Mouse (Mus musculus): ENCODE results near the gene Ifi27l2a. TPM values are rescaled to one million over a fixed set of nuclear protein-coding genes. Genes with fewer than 3 reads are reported as not detected.

Gene Ifi27l2a
- 204 TPM for polyA plus RNA-seq (2015; fragmentation: Illumina TruSeq; extraction: RNeasy Lipid Tissue Mini Kit (QIAGEN cat#74804); ENCODE audit: insufficient read depth, low replicate concordance)

GRCm38 (mm10) chr12:103443524-103443923, at the start of gene Ifi27l2a:
Ifi27l2a (minus strand) TSS chr12:103443680.

GRCm38 (mm10) chr12:103457140-103457539, 13.7 kb upstream of the Ifi27l2a start, which contains the start of gene Ifi27l2b:
Ifi27l2b (minus strand) TSS chr12:103457223.

GRCm38 (mm10) chr12:103433986-103434731, 9.3 kb downstream of the Ifi27l2a start, which contains the start of gene Ifi27:
Ifi27 (plus strand) TSS chr12:103434211.

GRCm38 (mm10) chr12:103425729-103426470, 17.6 kb downstream of the Ifi27l2a start, which contains the start of gene Ddx24:
Ddx24 (minus strand) TSS chr12:103425830.

GRCm38 (mm10) chr12:103407720-103408119, 35.8 kb downstream of the Ifi27l2a start, which contains the start of gene 9330161L09Rik:
9330161L09Rik (minus strand) TSS chr12:103407820.

Other genes starting within 250 kb of the Ifi27l2a start
- gene Prima1, start 201.5 kb downstream of the Ifi27l2a start, polyA plus RNA-seq (2015; fragmentation: Illumina TruSeq; extraction: RNeasy Lipid Tissue Mini Kit (QIAGEN cat#74804); ENCODE audit: insufficient read depth, low replicate concordance) = not detected
- gene Fam181a, start 132.7 kb downstream of the Ifi27l2a start, polyA plus RNA-seq (2015; fragmentation: Illumina TruSeq; extraction: RNeasy Lipid Tissue Mini Kit (QIAGEN cat#74804); ENCODE audit: insufficient read depth, low replicate concordance) = not detected
- gene Asb2, start 87.7 kb downstream of the Ifi27l2a start, polyA plus RNA-seq (2015; fragmentation: Illumina TruSeq; extraction: RNeasy Lipid Tissue Mini Kit (QIAGEN cat#74804); ENCODE audit: insufficient read depth, low replicate concordance) = 18.4 TPM
- 7.5 TPM for gene Otub2, start 55.0 kb downstream of the Ifi27l2a start, polyA plus RNA-seq (2015; fragmentation: Illumina TruSeq; extraction: RNeasy Lipid Tissue Mini Kit (QIAGEN cat#74804); ENCODE audit: insufficient read depth, low replicate concordance)
- gene 9330161L09Rik, start 35.9 kb downstream of the Ifi27l2a start, polyA plus RNA-seq (2015; fragmentation: Illumina TruSeq; extraction: RNeasy Lipid Tissue Mini Kit (QIAGEN cat#74804); ENCODE audit: insufficient read depth, low replicate concordance) = 0.41 TPM
- gene Ddx24, start 17.9 kb downstream of the Ifi27l2a start, polyA plus RNA-seq (2015; fragmentation: Illumina TruSeq; extraction: RNeasy Lipid Tissue Mini Kit (QIAGEN cat#74804); ENCODE audit: insufficient read depth, low replicate concordance) = 73.9 TPM
- gene Ifi27, start 9.5 kb downstream of the Ifi27l2a start, polyA plus RNA-seq (2015; fragmentation: Illumina TruSeq; extraction: RNeasy Lipid Tissue Mini Kit (QIAGEN cat#74804); ENCODE audit: insufficient read depth, low replicate concordance) = 191 TPM
- gene Ifi27l2b, start 13.5 kb upstream of the Ifi27l2a start, polyA plus RNA-seq (2015; fragmentation: Illumina TruSeq; extraction: RNeasy Lipid Tissue Mini Kit (QIAGEN cat#74804); ENCODE audit: insufficient read depth, low replicate concordance) = not detected
- gene Ppp4r4, start 88.6 kb upstream of the Ifi27l2a start, polyA plus RNA-seq (2015; fragmentation: Illumina TruSeq; extraction: RNeasy Lipid Tissue Mini Kit (QIAGEN cat#74804); ENCODE audit: insufficient read depth, low replicate concordance) = 1.2 TPM
- gene Serpina10, start 187.8 kb upstream of the Ifi27l2a start, polyA plus RNA-seq (2015; fragmentation: Illumina TruSeq; extraction: RNeasy Lipid Tissue Mini Kit (QIAGEN cat#74804); ENCODE audit: insufficient read depth, low replicate concordance) = 2.3 TPM
- gene Serpina6, start 213.5 kb upstream of the Ifi27l2a start, polyA plus RNA-seq (2015; fragmentation: Illumina TruSeq; extraction: RNeasy Lipid Tissue Mini Kit (QIAGEN cat#74804); ENCODE audit: insufficient read depth, low replicate concordance) = not detected
- gene Serpina16, start 232.5 kb upstream of the Ifi27l2a start, polyA plus RNA-seq (2015; fragmentation: Illumina TruSeq; extraction: RNeasy Lipid Tissue Mini Kit (QIAGEN cat#74804); ENCODE audit: insufficient read depth, low replicate concordance) = not detected